Mouse (Mus musculus) lung, postnatal 0 days (tissue): ENCODE measurements around the gene Nin.
A peak's percentile ranks its signal among the peaks of the same experiment; 100 is the strongest.

Source experiments
- CTCF ChIP-seq: IDR thresholded peaks from 2 replicates; pipeline ENCODE4 v1.5.1; 2016; ENCODE audit warnings: antibody characterized with exemption, mild to moderate bottlenecking
- EP300 ChIP-seq: IDR thresholded peaks from 2 replicates; pipeline ENCODE4 v1.6.1; 2016; ENCODE audit warnings: antibody characterized with exemption, mild to moderate bottlenecking, control low read depth

- peak; percentile 54; the same call in 1 of the 2 replicates for TF ChIP-seq EP300
- TF ChIP-seq CTCF = peak; percentile 65
Measured at GRCm38 (mm10) chr12:70058956-70059851, 54.3 kb downstream of the Nin start.
